Mouse (Mus musculus) right cerebral cortex, adult 2 months (tissue): ENCODE data around the gene Tmem190.
A peak's percentile ranks its signal among the peaks of the same experiment; 100 is the strongest.

ENCODE experiments used
- DNase-seq, 2 experiments: peaks; one replicate each; pipeline ENCODE4 v3.0.0; 2021 to 2022; ENCODE audit warnings: low spot score in 2 of 2

The Tmem190 gene

DNA sequence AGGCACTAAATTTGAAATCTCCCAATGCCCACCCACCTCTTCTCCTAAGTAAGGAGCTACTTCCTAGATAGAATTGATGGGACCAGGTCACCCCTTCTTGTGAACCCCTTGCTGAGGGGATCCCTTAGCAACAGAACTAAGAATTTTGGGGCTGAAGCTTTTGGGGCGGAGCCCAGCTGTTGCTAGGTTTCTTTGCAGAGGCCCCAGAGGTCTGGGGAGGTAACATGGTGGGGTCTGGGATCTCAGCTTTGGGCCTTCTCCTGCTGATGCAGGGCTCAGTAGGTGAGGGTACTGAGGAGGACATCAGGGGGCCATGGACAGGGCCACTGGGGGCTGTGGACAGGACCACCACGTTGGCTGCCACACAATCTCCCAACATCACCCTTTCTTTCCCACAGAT, at the start of gene Tmem190, which contains the start of gene Il11:
Gene Tmem190, plus strand, starts transcription at position 179 of the 400 bp plus-strand sequence.
Gene Il11, minus strand, starts transcription at position 101 of the 400 bp plus-strand sequence.
- no peak for DNase-seq

GRCm38 (mm10) chr7:4732968-4733392, 49.8 kb upstream of the Tmem190 start:
- no peak for DNase-seq

DNA sequence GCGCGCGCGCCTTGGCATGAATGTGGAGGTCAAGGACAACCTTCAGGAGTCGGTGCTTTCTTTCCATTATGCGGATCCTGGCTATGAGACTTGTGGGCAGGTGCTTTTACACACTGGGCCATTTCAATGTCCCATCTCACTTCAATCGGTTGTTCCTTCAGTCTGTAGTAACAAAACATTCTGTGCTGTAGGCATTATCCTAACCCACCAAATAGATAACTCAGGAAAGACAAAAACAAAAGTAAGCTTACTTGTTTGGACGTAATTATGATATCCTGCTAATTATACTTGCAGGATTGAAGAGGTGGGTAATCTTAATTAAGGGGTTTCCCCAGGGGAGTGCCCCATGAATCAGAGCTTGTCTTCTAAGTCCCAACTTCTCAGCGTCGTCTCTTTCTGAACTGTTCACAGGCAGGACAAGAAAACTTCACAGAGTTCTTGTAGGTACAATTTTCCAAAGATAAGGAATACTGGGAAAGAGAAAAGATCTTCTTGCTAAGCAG, 43.6 kb upstream of the Tmem190 start:
- no peak for DNase-seq

- peak; percentile 99 for DNase-seq
Measured at GRCm38 (mm10) chr7:4739544-4740275, 43.0 kb upstream of the Tmem190 start, which contains the start of gene Kmt5c. Gene Kmt5c (plus strand): TSS chr7:4740115.

- DNase-seq, result no peak
Measured at GRCm38 (mm10) chr7:4740309-4740727, 42.4 kb upstream of the Tmem190 start.

- DNase-seq, result peak in 1 of 2 experiments; percentile 16
Measured at GRCm38 (mm10) chr7:4741151-4741550, 41.6 kb upstream of the Tmem190 start.

DNA sequence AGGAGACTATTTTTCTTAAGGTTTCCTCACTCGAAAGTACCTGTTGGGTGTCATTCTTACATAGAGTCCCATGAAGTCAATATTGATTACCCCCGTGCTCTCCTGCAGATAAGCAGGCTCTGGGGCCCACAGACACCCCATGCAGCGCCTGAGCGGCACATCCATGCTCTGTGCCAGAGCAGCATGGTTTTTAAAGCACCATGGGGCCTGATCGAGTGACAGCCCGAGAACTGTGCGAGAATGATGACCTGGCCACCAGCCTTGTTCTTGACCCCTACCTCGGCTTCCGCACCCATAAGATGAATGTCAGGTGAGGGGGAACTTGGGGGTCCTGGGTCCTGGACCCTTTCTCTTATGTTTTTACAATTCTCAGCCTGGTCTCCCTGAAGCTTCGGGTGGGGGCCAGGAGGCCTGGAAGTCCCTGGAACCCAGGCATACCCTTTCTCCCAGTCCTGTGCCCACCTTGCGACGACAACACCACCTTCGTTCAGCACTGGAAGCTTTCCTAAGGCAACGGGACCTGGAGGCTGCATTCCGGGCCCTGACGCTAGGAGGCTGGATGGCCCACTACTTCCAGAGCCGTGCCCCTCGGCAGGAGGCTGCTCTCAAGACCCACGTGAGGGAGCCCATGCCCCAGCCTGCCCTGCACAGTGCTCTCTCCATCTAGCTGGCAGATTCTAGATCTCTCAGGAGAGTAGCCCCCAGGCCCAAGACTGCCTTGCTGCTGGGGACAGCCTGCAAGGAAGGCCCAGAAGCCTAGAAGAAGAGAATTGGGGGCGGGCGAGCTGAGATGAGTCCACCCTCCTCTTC, 40.9 kb upstream of the Tmem190 start:
- no peak for DNase-seq

DNA sequence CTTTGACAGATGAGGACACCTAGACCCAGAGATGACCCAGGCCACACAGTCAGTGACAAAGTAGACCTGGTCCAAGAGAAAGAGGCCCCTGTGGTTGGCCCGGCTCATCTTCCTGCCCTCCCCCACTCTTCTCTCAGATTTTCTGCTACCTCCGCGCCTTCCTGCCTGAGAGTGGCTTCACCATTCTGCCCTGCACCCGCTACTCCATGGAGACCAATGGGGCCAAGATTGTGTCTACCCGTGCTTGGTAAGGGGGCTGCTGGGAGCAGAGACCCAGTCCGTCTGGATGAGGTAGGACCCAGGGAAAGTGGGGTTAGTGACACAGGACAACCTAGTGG, 40.3 kb upstream of the Tmem190 start:
- no peak for DNase-seq

- no peak for DNase-seq
Measured at GRCm38 (mm10) chr7:4743354-4743753, 39.4 kb upstream of the Tmem190 start.

DNA sequence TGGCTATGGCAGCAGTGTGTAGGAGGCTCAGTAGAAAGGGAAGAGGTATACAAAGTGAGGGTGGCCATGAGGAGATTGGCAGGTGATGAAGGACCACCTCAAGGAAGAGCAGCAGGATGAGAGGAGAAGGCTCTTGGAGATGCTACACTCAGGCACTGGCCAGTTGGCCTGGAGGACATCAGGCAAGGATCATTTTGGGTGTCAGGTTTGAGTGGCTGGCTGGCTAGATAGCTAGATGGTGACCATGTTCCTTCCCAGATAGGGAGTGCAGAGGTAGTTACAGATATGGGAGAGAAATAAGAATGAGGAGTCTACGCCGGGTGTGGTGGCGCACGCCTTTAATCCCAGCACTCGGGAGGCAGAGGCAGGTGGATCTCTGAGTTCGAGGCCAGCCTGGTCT, 37.9 kb upstream of the Tmem190 start:
- no peak for DNase-seq

DNA sequence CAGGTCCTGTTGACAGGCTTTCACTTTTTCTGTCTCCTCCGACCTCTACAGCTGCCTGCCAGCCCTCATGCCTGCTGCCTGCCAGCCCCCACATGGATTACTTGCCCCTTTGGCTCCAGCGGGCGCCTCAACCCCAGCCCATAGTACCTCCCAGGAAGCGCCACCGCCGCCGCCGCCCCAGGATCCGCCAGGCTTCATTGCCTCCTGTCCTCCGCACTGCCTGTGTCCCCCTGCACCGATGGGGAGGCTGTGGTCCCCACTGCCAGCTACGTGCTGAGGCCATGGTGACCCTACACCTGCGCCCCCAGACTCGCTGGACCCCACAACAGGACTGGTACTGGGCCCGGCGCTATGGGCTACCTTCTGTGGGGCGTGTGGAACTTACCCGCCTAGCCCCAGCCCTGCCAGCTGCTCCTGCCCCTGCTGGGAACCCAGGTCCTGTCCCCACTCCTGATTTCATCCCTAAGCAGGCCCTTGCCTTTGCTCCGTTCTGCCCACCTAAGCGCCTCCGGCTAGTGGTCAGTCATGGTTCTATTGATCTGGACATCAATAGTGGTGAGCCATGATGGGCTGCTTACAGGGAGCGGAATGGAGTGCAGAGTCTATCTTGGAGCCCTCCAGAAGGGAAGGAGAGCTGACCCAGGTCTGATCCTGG, 36.3 kb upstream of the Tmem190 start:
- no peak for DNase-seq

DNA sequence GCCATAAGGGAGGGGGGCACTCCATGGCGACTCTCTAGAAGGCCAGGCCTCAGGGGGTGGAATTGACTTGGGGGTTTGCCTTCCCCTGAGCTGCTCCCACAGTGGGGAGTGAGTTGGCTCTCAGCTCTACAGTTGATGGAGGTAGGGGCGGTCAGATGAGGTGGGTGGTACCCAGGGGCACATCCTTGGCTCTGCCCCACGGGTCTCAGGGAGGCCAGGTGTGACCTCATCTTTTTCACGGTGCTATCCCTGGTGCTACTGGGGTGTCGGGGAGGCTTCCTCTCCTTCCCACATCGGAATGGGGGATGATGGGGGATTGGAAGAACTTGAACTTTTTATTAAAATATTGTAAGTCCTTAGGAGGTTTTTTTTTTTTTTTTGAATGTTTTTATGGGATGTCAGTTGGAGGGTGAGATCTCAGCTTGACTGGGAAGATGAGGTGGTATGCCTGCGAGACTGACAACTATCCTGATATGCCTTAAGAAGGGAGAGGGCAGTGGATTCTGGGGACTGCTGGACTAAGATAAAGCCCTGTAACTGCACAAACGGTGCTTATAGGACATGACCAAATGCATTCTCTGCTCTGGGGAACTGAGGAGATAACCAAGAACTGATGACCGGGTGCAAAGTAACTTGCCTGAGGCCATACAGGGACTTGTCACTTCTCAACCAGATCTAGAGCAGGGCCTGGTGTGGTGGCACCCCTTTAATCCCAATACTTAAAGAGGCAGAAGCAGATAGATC, 35.4 kb upstream of the Tmem190 start:
- no peak for DNase-seq

- no peak for DNase-seq
Measured at GRCm38 (mm10) chr7:4748321-4748720, 34.4 kb upstream of the Tmem190 start.

- no peak for DNase-seq
Measured at GRCm38 (mm10) chr7:4749169-4749568, 33.6 kb upstream of the Tmem190 start.

DNA sequence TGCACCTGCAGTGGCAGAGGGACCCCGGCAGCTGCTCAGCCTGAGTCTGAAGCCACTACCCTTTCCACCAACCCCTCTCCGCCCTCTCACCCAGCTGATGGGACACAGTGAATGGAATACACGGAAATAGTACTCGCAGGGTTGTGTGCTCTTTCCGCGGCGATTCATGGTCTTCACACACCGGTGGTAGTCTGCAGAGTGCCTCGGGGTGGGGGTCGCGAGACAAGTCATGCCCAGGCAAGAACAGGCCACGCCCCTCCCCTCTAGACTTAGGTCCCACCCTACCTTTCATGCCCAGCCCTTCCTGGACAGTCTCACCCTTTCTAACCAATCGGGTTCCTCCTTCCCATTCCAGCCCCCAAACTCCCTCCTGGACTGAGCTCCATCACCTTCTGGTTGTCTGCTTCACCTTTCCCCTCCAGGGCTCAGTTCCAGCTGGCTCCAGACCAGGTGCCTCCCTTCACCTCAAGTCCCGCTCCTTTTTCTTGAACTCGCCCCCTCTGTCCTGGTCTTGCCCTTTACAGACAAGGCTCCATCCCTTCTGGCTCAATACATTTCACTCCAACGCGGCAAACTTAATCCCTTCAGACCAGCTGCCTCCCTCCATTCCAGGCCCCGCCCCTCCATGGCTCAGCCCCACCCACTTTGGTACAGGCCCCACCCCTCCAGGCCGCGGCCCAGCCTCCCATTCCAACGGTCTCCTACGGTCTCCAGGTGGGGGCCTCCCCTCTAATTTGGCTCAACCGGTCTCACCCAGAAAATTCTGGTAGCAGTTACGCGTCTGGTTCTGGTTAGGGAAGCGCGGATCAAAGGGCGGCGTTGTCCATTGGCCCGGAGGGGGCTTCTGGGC, 30.5 kb upstream of the Tmem190 start:
- DNase-seq, result no peak

GRCm38 (mm10) chr7:4752821-4753570, 29.7 kb upstream of the Tmem190 start, which contains the start of gene Cox6b2:
Gene Cox6b2 (minus strand): TSS chr7:4753094.
- DNase-seq, result peak; percentile 40 to 48

- DNase-seq, result no peak
Measured at GRCm38 (mm10) chr7:4759670-4760069, 23.1 kb upstream of the Tmem190 start.

DNA sequence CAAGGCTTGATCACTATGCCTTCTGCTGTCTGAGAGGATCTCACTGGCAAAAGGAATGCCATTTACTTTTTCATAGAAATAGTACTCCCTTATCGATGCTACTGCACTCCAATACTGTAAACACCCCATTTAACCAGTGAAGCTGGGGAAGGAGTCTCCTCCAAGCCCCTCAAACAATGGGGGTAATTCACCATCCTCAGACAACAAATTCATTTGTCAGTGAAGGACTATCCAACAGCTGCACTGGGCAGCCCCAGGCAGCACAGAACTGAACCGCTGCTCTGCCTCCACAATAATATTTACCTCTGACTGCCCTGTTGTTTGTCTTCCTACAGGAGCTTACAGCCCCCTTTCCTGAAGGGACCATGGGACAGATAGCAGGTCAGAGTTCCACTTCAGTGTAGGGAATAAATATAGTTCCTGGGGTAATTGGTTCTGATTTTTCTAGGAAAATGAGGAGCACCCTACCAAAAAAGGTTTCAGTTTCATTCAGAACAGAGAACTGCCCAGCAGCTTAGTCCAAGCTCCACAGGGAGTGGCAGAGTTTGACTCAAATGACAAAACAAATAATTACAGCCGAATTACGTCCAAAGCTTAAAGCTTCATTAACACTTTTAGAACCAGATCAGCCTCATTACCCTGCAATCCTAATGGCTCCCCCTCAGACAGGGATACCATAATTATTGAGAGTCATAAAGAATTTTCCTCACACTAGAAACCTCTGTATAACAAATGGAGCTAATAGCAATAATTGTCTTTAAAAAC, 17.6 kb upstream of the Tmem190 start:
- no peak for DNase-seq

DNA sequence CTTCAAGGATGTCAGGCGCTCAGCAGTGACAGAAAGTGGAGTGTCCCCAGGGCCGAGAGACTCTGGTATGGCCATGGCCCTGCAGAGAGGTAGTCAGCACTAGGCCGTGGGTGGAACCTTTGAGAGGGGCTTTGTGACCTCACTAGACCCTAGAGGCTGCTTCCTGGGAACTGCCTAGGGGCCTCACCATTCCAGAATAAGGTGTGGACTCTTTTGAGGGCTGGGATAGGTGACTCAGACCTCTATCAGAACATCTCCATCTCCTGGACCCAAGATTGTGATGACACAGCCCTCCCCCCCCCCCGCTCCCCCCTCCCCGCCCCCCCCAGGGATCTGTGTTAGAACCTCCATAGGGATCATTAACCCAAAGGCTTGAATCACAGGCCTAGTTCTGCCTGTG, 11.5 kb upstream of the Tmem190 start, which contains the start of gene Fam71e2:
Gene Fam71e2, minus strand, starts transcription at position 101 of the 400 bp plus-strand sequence.
- DNase-seq, result no peak
